In the genomic region with DNA sequence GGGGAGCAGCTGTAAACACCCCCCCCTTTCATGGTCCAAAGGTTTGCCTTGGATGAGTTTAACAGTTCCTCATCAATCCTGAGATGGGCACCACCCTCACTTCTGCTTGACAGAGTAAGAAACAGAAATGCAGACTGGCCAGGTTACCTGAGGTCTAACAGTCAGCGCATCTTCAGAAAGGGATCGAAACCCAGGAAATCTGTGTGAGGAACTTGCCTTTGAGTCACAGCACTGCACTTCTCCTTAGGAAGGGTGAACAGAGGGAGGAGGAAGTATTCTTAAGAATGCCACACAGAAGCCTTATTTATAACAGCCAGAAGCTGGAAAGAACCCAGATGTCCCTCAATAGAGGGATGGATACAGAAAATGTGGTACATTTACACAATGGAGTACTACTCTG, we compare ENCODE assay signal across 35 mouse cellular contexts. TPM values are rescaled to one million over a fixed set of nuclear protein-coding genes. Genes with fewer than 3 reads are reported as not detected.
"Had no signal": no experiment of that assay in that cellular context is flagged by ENCODE, and none has a peak within 500 bp of the region (broad histone marks: within the 10 kb centered on the region; RNA-seq: fewer than 3 reads in every experiment).

No protein-coding gene starts in this region.

- DNase-seq: gastrocnemius, postnatal 14 days; gastrocnemius, postnatal 36 days; heart, adult 18-20 months; heart, postnatal 10 days; heart, postnatal 36 days; kidney, adult 11 months; kidney, adult 2 months; kidney, adult 9 months; kidney, postnatal 14 days; kidney, postnatal 4 days; layer of hippocampus, postnatal 36 days; left cerebral cortex, postnatal 4 days; liver, embryonic 13.5 days had no signal

- H3K27me3 ChIP-seq: heart, embryonic 12.5 days; hindbrain, embryonic 13.5 days; hindbrain, embryonic 15.5 days; kidney, embryonic 15.5 days; limb, embryonic 13.5 days; limb, embryonic 15.5 days; liver, embryonic 13.5 days had no signal

- H3K4me1 ChIP-seq: hindbrain, embryonic 13.5 days; hindbrain, embryonic 15.5 days; kidney, embryonic 15.5 days; limb, embryonic 13.5 days; limb, embryonic 15.5 days; liver, embryonic 13.5 days had no signal

- ATAC-seq: hindbrain, postnatal 0 days; intestine, embryonic 16.5 days had no signal

- H3K27ac ChIP-seq: hindbrain, embryonic 13.5 days; hindbrain, embryonic 15.5 days; hindbrain, postnatal 0 days; kidney, embryonic 15.5 days; kidney, postnatal 0 days; layer of hippocampus, adult 2 months; limb, embryonic 13.5 days; limb, embryonic 15.5 days; liver, embryonic 13.5 days had no signal

- H3K36me3 ChIP-seq: heart, embryonic 10.5 days; heart, embryonic 12.5 days; hindbrain, embryonic 13.5 days; hindbrain, embryonic 15.5 days; kidney, embryonic 15.5 days; limb, embryonic 13.5 days; limb, embryonic 15.5 days; liver, embryonic 13.5 days had no signal

- H3K9ac ChIP-seq: heart, embryonic 12.5 days; hindbrain, embryonic 13.5 days; hindbrain, embryonic 15.5 days; kidney, embryonic 15.5 days; limb, embryonic 13.5 days; limb, embryonic 15.5 days; liver, embryonic 13.5 days had no signal

- H3K4me2 ChIP-seq: heart, embryonic 12.5 days; hindbrain, embryonic 13.5 days; hindbrain, embryonic 15.5 days; kidney, embryonic 15.5 days; limb, embryonic 13.5 days; limb, embryonic 15.5 days; liver, embryonic 11.5 days; liver, embryonic 13.5 days had no signal

- H3K4me3 ChIP-seq: heart, embryonic 10.5 days; heart, embryonic 12.5 days; hindbrain, embryonic 13.5 days; hindbrain, embryonic 15.5 days; kidney, embryonic 15.5 days; layer of hippocampus, adult 2 months; limb, embryonic 13.5 days; limb, embryonic 15.5 days; liver, embryonic 13.5 days had no signal

- H3K9me3 ChIP-seq: heart, embryonic 10.5 days; hindbrain, embryonic 13.5 days; hindbrain, embryonic 15.5 days; kidney, embryonic 15.5 days; limb, embryonic 13.5 days; limb, embryonic 15.5 days; liver, embryonic 13.5 days had no signal

RNA-seq across cellular contexts. Expression of a gene that starts 37.0 kb away (rescaled TPM):
- total RNA-seq: gastrocnemius, adult 18-20 months; gastrocnemius, adult 8-10 months; gastrocnemius, postnatal 14 days; gastrocnemius, postnatal 36 days; heart, adult 18-20 months; heart, adult 8-10 months; heart, postnatal 10 days; heart, postnatal 36 days; hematopoietic stem cell, adult 5-6 weeks; hindbrain, postnatal 0 days; layer of hippocampus, adult 2 months; layer of hippocampus, postnatal 14 days; layer of hippocampus, postnatal 36 days; left cerebral cortex, adult 18-20 months had no signal
- polyA plus RNA-seq: gonadal fat pad, adult 2 months; heart, embryonic 10.5 days; heart, embryonic 12.5 days; heart, embryonic 14.5 days; hindbrain, embryonic 11.5 days; hindbrain, embryonic 13.5 days; hindbrain, embryonic 15.5 days; intestine, embryonic 16.5 days; kidney, adult 2 months; kidney, embryonic 15.5 days; kidney, postnatal 0 days; limb, embryonic 11.5 days; limb, embryonic 13.5 days; limb, embryonic 15.5 days; liver, embryonic 11.5 days; liver, embryonic 13.5 days had no signal
